Mouse (Mus musculus): Measurements from ENCODE around the gene Rlf. TPM values are rescaled to one million over a fixed set of nuclear protein-coding genes. Genes with fewer than 3 reads are reported as not detected.
A peak's percentile ranks its signal among the peaks of the same experiment; 100 is the strongest.

The Rlf gene
- 24.3 and 29.6 TPM in 2 replicates for polyA plus RNA-seq (2014; fragmentation: Nextera tagmentation; extraction: Ambion mirVana)

- peak within 1 kb of the TSS; percentile 66 for H3K4me2 ChIP-seq (ENCODE audit: low read depth, low read length, severe bottlenecking)
- WGBS = under 1% methylated on average over 47 of the region's 48 CpGs
- H3K27me3 ChIP-seq (ENCODE audit: control insufficient read depth, insufficient read depth, low read length) = no peaks in the 10 kb centered on the region
- peak within 1 kb of the TSS; percentile 74 for H3K27ac ChIP-seq (ENCODE audit: low read depth, low read length)
- no peaks in the 10 kb centered on the region for H3K9me3 ChIP-seq (ENCODE audit: control insufficient read depth, low read length)
- H3K4me3 ChIP-seq (ENCODE audit: low read depth, low read length) = peak within 1 kb of the TSS; percentile 88
- peak; percentile 97 for ATAC-seq (replicated peaks; ENCODE audit: low FRiP score)
- H3K9ac ChIP-seq (ENCODE audit: low read length) = peak within 1 kb of the TSS; percentile 94
- no peaks in the 10 kb centered on the region for H3K4me1 ChIP-seq (replicated peaks; ENCODE audit: control insufficient read depth, insufficient read depth, low read length)
- peak; percentile 99 for DNase-seq (ENCODE audit: low spot score)
- no peaks in the 10 kb centered on the region for H3K36me3 ChIP-seq (ENCODE audit: control insufficient read depth, insufficient read depth, low read length)
Observed at GRCm38 (mm10) chr4:121214793-121215304, at the start of gene Rlf. TSS of gene Rlf (minus strand) at chr4:121215084.

DNA sequence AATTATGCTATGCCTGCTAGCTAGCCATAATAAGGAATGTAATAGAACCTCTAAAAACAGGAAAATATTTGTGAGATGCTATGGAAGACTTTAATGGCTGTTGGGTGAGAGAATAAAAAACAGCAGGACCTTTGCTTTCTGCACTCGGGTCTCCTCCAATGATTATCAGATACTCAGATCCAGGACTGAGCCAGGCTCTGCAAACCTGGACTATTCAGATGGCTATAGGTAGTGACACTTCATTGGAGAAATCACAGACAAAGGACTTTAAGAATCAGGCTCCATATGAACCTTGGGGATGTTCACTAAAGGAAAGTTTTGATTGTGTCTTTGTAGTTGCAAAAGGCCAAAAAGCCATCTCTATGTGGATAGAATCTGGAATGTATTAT, 26.7 kb upstream of the Rlf start:
- ATAC-seq (replicated peaks; ENCODE audit: low FRiP score) (0 out of 2 replicates have a peak, but pooled peaks have one; percentile 15), DNase-seq (ENCODE audit: low spot score) (no peak)
- no peak overlapping the region for H3K9ac ChIP-seq (ENCODE audit: low read length)
- H3K27me3 ChIP-seq (ENCODE audit: control insufficient read depth, insufficient read depth, low read length) = no peaks in the 10 kb centered on the region
- no peaks in the 10 kb centered on the region for H3K4me1 ChIP-seq (replicated peaks; ENCODE audit: control insufficient read depth, insufficient read depth, low read length)
- no peak overlapping the region for H3K27ac ChIP-seq (ENCODE audit: low read depth, low read length)
- H3K4me3 ChIP-seq (ENCODE audit: low read depth, low read length) = no peak overlapping the region
- no peaks in the 10 kb centered on the region for H3K9me3 ChIP-seq (ENCODE audit: control insufficient read depth, low read length)
- WGBS = 78% methylated on average over 1 of the region's 1 CpGs
- no peak overlapping the region for H3K4me2 ChIP-seq (ENCODE audit: low read depth, low read length, severe bottlenecking)
- H3K36me3 ChIP-seq (ENCODE audit: control insufficient read depth, insufficient read depth, low read length) = no peaks in the 10 kb centered on the region

GRCm38 (mm10) chr4:121240637-121241611, 26.0 kb upstream of the Rlf start:
- WGBS = 45% methylated on average over 14 of the region's 14 CpGs
- Histone ChIP-seq H3K4me1 (replicated peaks; ENCODE audit: control insufficient read depth, insufficient read depth, low read length) (no peaks in the 10 kb centered on the region), H3K4me2 (ENCODE audit: low read depth, low read length, severe bottlenecking) (no peak overlapping the region), H3K4me3 (ENCODE audit: low read depth, low read length) (no peak overlapping the region), H3K9me3 (ENCODE audit: control insufficient read depth, low read length) (no peaks in the 10 kb centered on the region), H3K27ac (ENCODE audit: low read depth, low read length) (no peak overlapping the region), H3K9ac (ENCODE audit: low read length) (no peak overlapping the region), H3K36me3 (ENCODE audit: control insufficient read depth, insufficient read depth, low read length) (no peaks in the 10 kb centered on the region), H3K27me3 (ENCODE audit: control insufficient read depth, insufficient read depth, low read length) (no peaks in the 10 kb centered on the region)
- ATAC-seq (replicated peaks; ENCODE audit: low FRiP score) = peak; percentile 49
- DNase-seq (ENCODE audit: low spot score) = no peak

DNA sequence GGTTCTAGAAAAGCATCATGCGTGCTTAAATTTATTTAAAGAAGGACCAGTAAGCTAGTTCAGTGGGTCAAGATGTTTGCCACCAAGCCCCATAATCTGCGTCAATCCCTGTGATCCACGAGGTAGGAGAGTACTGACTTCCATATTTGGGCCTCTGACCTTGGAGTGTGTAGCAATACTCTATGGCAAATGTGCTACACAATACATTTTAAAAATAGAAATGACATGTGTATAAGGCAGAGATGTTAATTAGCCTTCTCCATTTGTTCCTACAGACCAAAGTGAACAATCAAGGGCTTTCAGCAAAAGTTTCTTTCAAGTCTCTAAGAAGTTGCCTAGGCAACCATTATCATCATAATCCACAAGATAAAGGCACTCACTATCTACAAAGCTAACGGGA, 25.0 kb upstream of the Rlf start:
- Histone ChIP-seq H3K27ac (ENCODE audit: low read depth, low read length) (no peak overlapping the region), H3K4me2 (ENCODE audit: low read depth, low read length, severe bottlenecking) (no peak overlapping the region), H3K4me3 (ENCODE audit: low read depth, low read length) (no peak overlapping the region), H3K9ac (ENCODE audit: low read length) (no peak overlapping the region), H3K27me3 (ENCODE audit: control insufficient read depth, insufficient read depth, low read length) (no peaks in the 10 kb centered on the region), H3K36me3 (ENCODE audit: control insufficient read depth, insufficient read depth, low read length) (no peaks in the 10 kb centered on the region), H3K4me1 (replicated peaks; ENCODE audit: control insufficient read depth, insufficient read depth, low read length) (no peaks in the 10 kb centered on the region), H3K9me3 (ENCODE audit: control insufficient read depth, low read length) (no peaks in the 10 kb centered on the region)
- ATAC-seq (replicated peaks; ENCODE audit: low FRiP score) (no peak), DNase-seq (ENCODE audit: low spot score) (no peak)
- WGBS = 44% methylated on average over 4 of the region's 4 CpGs

GRCm38 (mm10) chr4:121231772-121232414, 17.0 kb upstream of the Rlf start:
- no peak overlapping the region; the same call in 1 of the 2 replicates for H3K4me3 ChIP-seq (ENCODE audit: low read depth, low read length)
- H3K27ac ChIP-seq (ENCODE audit: low read depth, low read length) = no peak overlapping the region
- ATAC-seq (replicated peaks; ENCODE audit: low FRiP score) = peak; percentile 80
- no peaks in the 10 kb centered on the region for H3K27me3 ChIP-seq (ENCODE audit: control insufficient read depth, insufficient read depth, low read length)
- WGBS = 6% methylated on average over 5 of the region's 5 CpGs
- H3K9me3 ChIP-seq (ENCODE audit: control insufficient read depth, low read length) = no peaks in the 10 kb centered on the region
- no peaks in the 10 kb centered on the region for H3K36me3 ChIP-seq (ENCODE audit: control insufficient read depth, insufficient read depth, low read length)
- H3K4me2 ChIP-seq (ENCODE audit: low read depth, low read length, severe bottlenecking) = peak overlapping the region; percentile 50
- peaks cover 2% of the 10 kb centered on the region for H3K4me1 ChIP-seq (replicated peaks; ENCODE audit: control insufficient read depth, insufficient read depth, low read length)
- no peak overlapping the region for H3K9ac ChIP-seq (ENCODE audit: low read length)
- DNase-seq (ENCODE audit: low spot score) = peak; percentile 66

- DNase-seq (ENCODE audit: low spot score) (peak; percentile 62), ATAC-seq (replicated peaks; ENCODE audit: low FRiP score) (peak; percentile 77)
- Histone ChIP-seq H3K27ac (ENCODE audit: low read depth, low read length) (no peak overlapping the region), H3K36me3 (ENCODE audit: control insufficient read depth, insufficient read depth, low read length) (no peaks in the 10 kb centered on the region), H3K9me3 (ENCODE audit: control insufficient read depth, low read length) (no peaks in the 10 kb centered on the region), H3K9ac (ENCODE audit: low read length) (peak overlapping the region; percentile 52), H3K27me3 (ENCODE audit: control insufficient read depth, insufficient read depth, low read length) (no peaks in the 10 kb centered on the region), H3K4me1 (replicated peaks; ENCODE audit: control insufficient read depth, insufficient read depth, low read length) (peaks cover 2% of the 10 kb centered on the region), H3K4me3 (ENCODE audit: low read depth, low read length) (peak overlapping the region; percentile 18; the same call in 1 of the 2 replicates), H3K4me2 (ENCODE audit: low read depth, low read length, severe bottlenecking) (peak overlapping the region; percentile 50)
- 2% methylated on average over 16 of the region's 16 CpGs for WGBS
Observed at GRCm38 (mm10) chr4:121230943-121231614, 16.2 kb upstream of the Rlf start.

DNA sequence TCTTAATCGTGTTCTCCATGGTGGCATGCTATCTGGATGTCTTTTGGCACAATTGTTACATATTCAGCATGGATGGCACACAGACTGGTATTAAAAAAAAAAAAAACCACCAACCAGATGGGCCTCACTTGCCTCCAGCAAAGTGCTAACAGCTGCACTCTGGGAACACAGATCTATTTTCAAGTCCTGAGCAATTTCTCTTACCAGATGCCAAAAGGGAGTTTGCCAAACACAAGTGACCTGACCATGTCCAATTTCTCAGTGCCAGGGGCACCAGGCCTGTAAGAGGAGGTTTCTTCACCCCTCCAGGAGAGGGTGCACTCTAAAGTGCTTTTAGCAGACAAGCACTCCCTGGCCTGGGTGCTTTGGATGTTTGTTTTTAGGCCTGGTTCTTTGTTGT, 12.2 kb upstream of the Rlf start:
- H3K4me2 ChIP-seq (ENCODE audit: low read depth, low read length, severe bottlenecking) = no peak overlapping the region

GRCm38 (mm10) chr4:121225177-121225576, 10.3 kb upstream of the Rlf start:
- DNase-seq (ENCODE audit: low spot score) (no peak), ATAC-seq (replicated peaks; ENCODE audit: low FRiP score) (no peak)
- H3K4me1 ChIP-seq (replicated peaks; ENCODE audit: control insufficient read depth, insufficient read depth, low read length) = no peaks in the 10 kb centered on the region
- H3K4me2 ChIP-seq (ENCODE audit: low read depth, low read length, severe bottlenecking) = no peak overlapping the region
- H3K9ac ChIP-seq (ENCODE audit: low read length) = no peak overlapping the region
- no peaks in the 10 kb centered on the region for H3K27me3 ChIP-seq (ENCODE audit: control insufficient read depth, insufficient read depth, low read length)
- no peak overlapping the region for H3K4me3 ChIP-seq (ENCODE audit: low read depth, low read length)
- H3K36me3 ChIP-seq (ENCODE audit: control insufficient read depth, insufficient read depth, low read length) = no peaks in the 10 kb centered on the region
- H3K27ac ChIP-seq (ENCODE audit: low read depth, low read length) = no peak overlapping the region
- H3K9me3 ChIP-seq (ENCODE audit: control insufficient read depth, low read length) = no peaks in the 10 kb centered on the region
- 88% methylated on average over 4 of the region's 4 CpGs for WGBS

More for the DNA sequence above, 12.2 kb upstream of the Rlf start:
- H3K27me3 ChIP-seq (ENCODE audit: control insufficient read depth, insufficient read depth, low read length) = no peaks in the 10 kb centered on the region
- no peaks in the 10 kb centered on the region for H3K36me3 ChIP-seq (ENCODE audit: control insufficient read depth, insufficient read depth, low read length)
- no peaks in the 10 kb centered on the region for H3K9me3 ChIP-seq (ENCODE audit: control insufficient read depth, low read length)
- no peak for ATAC-seq (replicated peaks; ENCODE audit: low FRiP score)
- WGBS = 61% methylated on average over 1 of the region's 1 CpGs
- H3K4me3 ChIP-seq (ENCODE audit: low read depth, low read length) = no peak overlapping the region
- H3K4me1 ChIP-seq (replicated peaks; ENCODE audit: control insufficient read depth, insufficient read depth, low read length) = peaks cover 2% of the 10 kb centered on the region
- no peak for DNase-seq (ENCODE audit: low spot score)
- H3K27ac ChIP-seq (ENCODE audit: low read depth, low read length) = no peak overlapping the region
- no peak overlapping the region for H3K9ac ChIP-seq (ENCODE audit: low read length)

All from forebrain, embryonic 11.5 days (tissue).